Mouse (Mus musculus) thymus, adult 2 months (tissue): ENCODE data around the gene Hba-a1. TPM values are rescaled to one million over a fixed set of nuclear protein-coding genes. Genes with fewer than 3 reads are reported as not detected.

Source experiments
- DNase-seq: peaks from one replicate; pipeline ENCODE4 v3.0.0; 2021
- H3K27ac ChIP-seq: fragments of 200-500 bp; 2 replicates; pipeline ENCODE4 v1.5.1; 2012; ENCODE audit warnings: low read length, control low read depth; ENCODE audit not compliant: control insufficient read depth, insufficient read depth
- H3K27me3 ChIP-seq: fragments of 200-500 bp; 2 replicates; pipeline ENCODE4 v1.6.1; 2012; ENCODE audit warnings: mild to moderate bottlenecking, low read length, moderate library complexity, mixed read lengths; ENCODE audit not compliant: control insufficient read depth, insufficient read depth
- H3K36me3 ChIP-seq: fragments of 200-500 bp; 2 replicates; pipeline ENCODE4 v1.6.1; 2012; ENCODE audit warnings: mild to moderate bottlenecking, low read length, moderate library complexity; ENCODE audit not compliant: control insufficient read depth, insufficient read depth
- H3K4me1 ChIP-seq: fragments of 200-500 bp; replicated peaks from 2 replicates; pipeline ENCODE4 v1.6.1; 2012; ENCODE audit warnings: low read length; ENCODE audit not compliant: control insufficient read depth, insufficient read depth
- H3K4me3 ChIP-seq: fragments of 200-500 bp; 2 replicates; pipeline ENCODE4 v1.5.1; 2012; ENCODE audit warnings: mild to moderate bottlenecking, low read length, control low read depth, moderate library complexity; ENCODE audit not compliant: control insufficient read depth, insufficient read depth
- CTCF ChIP-seq: fragments of 200-500 bp; IDR thresholded peaks from 2 replicates; pipeline ENCODE4 v1.5.1; 2012; ENCODE audit warnings: mild to moderate bottlenecking, control low read depth, low read length, moderate library complexity, borderline replicate concordance; ENCODE audit not compliant: control insufficient read depth, poor library complexity, insufficient read depth; ENCODE audit errors: extremely low read depth
- POLR2A ChIP-seq: fragments of 200-500 bp; IDR thresholded peaks from 2 replicates; pipeline ENCODE4 v1.6.1; 2012; ENCODE audit warnings: mild to moderate bottlenecking, low read length, control low read depth, moderate library complexity; ENCODE audit not compliant: control insufficient read depth, poor library complexity, insufficient read depth; ENCODE audit errors: extremely low read depth
- WGBS: fragments of 180-500 bp; shearing (Covaris S2); methylation state at CpG from one replicate; pipeline ENCODE4 v1.1.7; 2018; 5-methylcytosine and 5-hydroxymethylcytosine counted together
- polyA plus RNA-seq: library from polyadenylated mRNA; depleted of rRNA; stranded (reverse); fragments of >200 nt; gene quantifications from 2 replicates; pipeline ENCODE4 v1.2.3, GENCODE M21; 2012

Hba-a1 gene
- polyA plus RNA-seq, 1 experiment: 1,698 TPM

- 0 out of 2 replicates have a peak, but pooled peaks cover 2% of the 10 kb centered on the region for H3K4me1 ChIP-seq
- WGBS: 83% methylated on average over 1 of the region's 1 CpGs
Measured at GRCm38 (mm10) chr11:32301506-32301905, 18.2 kb downstream of the Hba-a1 start.

GRCm38 (mm10) chr11:32302824-32303419, 19.6 kb downstream of the Hba-a1 start:
- TF ChIP-seq CTCF (no peak), POLR2A (no peak)
- H3K36me3 ChIP-seq: no peaks in the 10 kb centered on the region
- H3K4me3 ChIP-seq: no peak overlapping the region
- no peak for DNase-seq
- 0 out of 2 replicates have a peak, but pooled peaks cover 2% of the 10 kb centered on the region for H3K4me1 ChIP-seq
- WGBS: 46% methylated on average over 2 of the region's 2 CpGs
- no peaks in the 10 kb centered on the region for H3K27me3 ChIP-seq
- no peak overlapping the region for H3K27ac ChIP-seq

More at GRCm38 (mm10) chr11:32301506-32301905, 18.2 kb downstream of the Hba-a1 start:
- TF ChIP-seq POLR2A: no peak
- no peak for TF ChIP-seq CTCF
- Histone ChIP-seq H3K27ac (no peak overlapping the region), H3K27me3 (no peaks in the 10 kb centered on the region), H3K4me3 (no peak overlapping the region), H3K36me3 (no peaks in the 10 kb centered on the region)
- no peak for DNase-seq

- H3K27me3 ChIP-seq: no peaks in the 10 kb centered on the region
- no peak for DNase-seq
- no peaks in the 10 kb centered on the region for H3K36me3 ChIP-seq
- no peak overlapping the region for H3K27ac ChIP-seq
- 0 out of 2 replicates have a peak, but pooled peaks cover 2% of the 10 kb centered on the region for H3K4me1 ChIP-seq
- H3K4me3 ChIP-seq: no peak overlapping the region
- TF ChIP-seq POLR2A (no peak), CTCF (no peak)
- 77% methylated on average over 1 of the region's 1 CpGs for WGBS
Measured at GRCm38 (mm10) chr11:32303455-32303854, 20.1 kb downstream of the Hba-a1 start.

DNA sequence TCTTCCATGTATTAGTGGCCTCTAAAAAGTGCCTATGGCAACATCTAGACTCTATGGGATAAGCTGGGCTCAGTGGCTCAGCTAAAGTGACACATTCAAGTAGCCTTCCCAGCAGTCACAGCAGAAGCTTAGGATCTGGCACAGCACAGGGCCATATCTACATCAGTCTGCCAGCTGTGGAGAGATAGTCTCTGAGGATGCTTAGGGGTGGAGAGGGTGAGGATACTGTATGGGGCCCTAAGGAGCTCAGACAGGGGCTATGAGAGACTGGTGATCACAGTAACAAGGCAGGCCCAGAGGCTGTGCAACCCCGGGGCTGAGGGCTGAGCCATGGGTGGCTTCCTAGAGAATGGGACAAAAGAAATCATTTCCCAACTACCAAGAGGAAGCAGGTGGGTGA, 23.7 kb downstream of the Hba-a1 start:
- Histone ChIP-seq H3K4me1 (no peaks in the 10 kb centered on the region), H3K36me3 (no peaks in the 10 kb centered on the region), H3K4me3 (no peak overlapping the region), H3K27me3 (no peaks in the 10 kb centered on the region), H3K27ac (no peak overlapping the region)
- no peak for DNase-seq
- 92% methylated on average over 1 of the region's 1 CpGs for WGBS
- TF ChIP-seq CTCF (no peak), POLR2A (no peak)

- H3K4me3 ChIP-seq: no peak overlapping the region
- DNase-seq: no peak
- TF ChIP-seq CTCF (no peak), POLR2A (no peak)
- H3K36me3 ChIP-seq: no peaks in the 10 kb centered on the region
- 80% methylated on average over 4 of the region's 4 CpGs for WGBS
- H3K27me3 ChIP-seq: no peaks in the 10 kb centered on the region
- no peak overlapping the region for H3K27ac ChIP-seq
- H3K4me1 ChIP-seq: no peaks in the 10 kb centered on the region
Measured at GRCm38 (mm10) chr11:32309446-32309845, 26.1 kb downstream of the Hba-a1 start.

- DNase-seq: no peak
- H3K4me3 ChIP-seq: no peak overlapping the region
- TF ChIP-seq CTCF (no peak), POLR2A (no peak)
- no peaks in the 10 kb centered on the region for H3K27me3 ChIP-seq
- no peaks in the 10 kb centered on the region for H3K36me3 ChIP-seq
- WGBS: 71% methylated on average over 3 of the region's 3 CpGs
- no peaks in the 10 kb centered on the region for H3K4me1 ChIP-seq
- no peak overlapping the region for H3K27ac ChIP-seq
Measured at GRCm38 (mm10) chr11:32309928-32310327, 26.6 kb downstream of the Hba-a1 start.

DNA sequence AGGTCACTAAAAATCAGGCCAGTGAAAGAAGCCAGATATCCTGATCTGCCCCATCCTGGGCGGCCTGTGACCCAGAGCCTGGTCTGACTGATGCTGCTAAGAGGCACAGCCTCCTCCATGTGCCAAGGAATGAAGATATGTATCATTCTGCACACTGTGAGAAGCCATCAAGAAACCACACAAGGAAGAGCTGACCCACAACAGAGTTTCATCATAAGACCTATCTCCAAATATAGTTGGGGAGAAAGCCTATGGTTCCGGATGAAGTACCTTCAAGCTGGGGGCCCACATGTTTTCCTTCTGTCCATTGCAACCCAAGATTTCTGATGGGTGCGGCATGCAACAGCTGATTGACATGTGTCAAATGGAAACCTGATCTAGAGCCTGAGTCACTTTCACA, 32.7 kb downstream of the Hba-a1 start:
- 87% methylated on average over 3 of the region's 3 CpGs for WGBS
- no peak overlapping the region for H3K4me3 ChIP-seq
- H3K27me3 ChIP-seq: no peaks in the 10 kb centered on the region
- no peaks in the 10 kb centered on the region for H3K4me1 ChIP-seq
- no peak for TF ChIP-seq POLR2A
- no peak for TF ChIP-seq CTCF
- DNase-seq: no peak
- H3K36me3 ChIP-seq: no peaks in the 10 kb centered on the region
- no peak overlapping the region for H3K27ac ChIP-seq
